Mouse (Mus musculus): ENCODE results near the gene Zhx3. TPM values are rescaled to one million over a fixed set of nuclear protein-coding genes. Genes with fewer than 3 reads are reported as not detected.
A peak's percentile ranks its signal among the peaks of the same experiment; 100 is the strongest.

Zhx3 gene
- total and polyA plus RNA-seq, 3 experiments: 7.9 to 36.8 (median 36.7) TPM

- Histone ChIP-seq H3K79me2 (replicated peaks; ENCODE audit: control insufficient read depth, insufficient read depth, low read length) (no peaks in the 10 kb centered on the region), H3K9ac (ENCODE audit: low read depth, low read length) (peak within 1 kb of the TSS; percentile 56), H3K4me1 (ENCODE audit: control insufficient read depth, insufficient read depth, low read length) (peaks cover 38% of the 10 kb centered on the region), H3K4me3 (peak within 1 kb of the TSS; percentile 20), H3K36me3 (ENCODE audit: control insufficient read depth, insufficient read depth, low read length) (peaks cover 17% of the 10 kb centered on the region), H3K27me3 (ENCODE audit: control insufficient read depth, insufficient read depth, low read length) (no peaks in the 10 kb centered on the region), H3K27ac (peak within 1 kb of the TSS; percentile 85)
- WGBS: 14% methylated on average over 13 of the region's 13 CpGs
- TF ChIP-seq POLR2A (IDR thresholded peaks at IDR 0.05; ENCODE audit: insufficient read depth, low read depth, low read length) (peak; percentile 73), CTCF (IDR thresholded peaks at IDR 0.05) (no peak), EP300 (IDR thresholded peaks at IDR 0.05; ENCODE audit: insufficient read depth, low read depth, low read length) (peak; percentile 80)
- peak; percentile 76 to 86 for DNase-seq
- intact Hi-C loops (cut with DNase I): no loop called here
Observed at GRCm38 (mm10) chr2:160880453-160881195, 7.8 kb upstream of the Zhx3 start, which contains the start of gene Lpin3. Gene Lpin3, plus strand, starts transcription at chr2:160880670.

- Histone ChIP-seq H3K79me2 (replicated peaks; ENCODE audit: control insufficient read depth, insufficient read depth, low read length) (no peaks in the 10 kb centered on the region), H3K27ac (no peak overlapping the region), H3K36me3 (ENCODE audit: control insufficient read depth, insufficient read depth, low read length) (peaks cover 8% of the 10 kb centered on the region), H3K27me3 (ENCODE audit: control insufficient read depth, insufficient read depth, low read length) (no peaks in the 10 kb centered on the region), H3K4me3 (no peak overlapping the region), H3K4me1 (ENCODE audit: control insufficient read depth, insufficient read depth, low read length) (peaks cover 24% of the 10 kb centered on the region), H3K9ac (ENCODE audit: low read depth, low read length) (no peak overlapping the region)
- intact Hi-C loops (cut with DNase I): no loop called here
- 94% methylated on average over 4 of the region's 4 CpGs for WGBS
- DNase-seq: peak in 1 of 2 experiments; percentile 1
- TF ChIP-seq POLR2A (IDR thresholded peaks at IDR 0.05; ENCODE audit: insufficient read depth, low read depth, low read length) (no peak), CTCF (IDR thresholded peaks at IDR 0.05) (peak; percentile 66)
Observed at GRCm38 (mm10) chr2:160876115-160876514, 3.3 kb upstream of the Zhx3 start.

GRCm38 (mm10) chr2:160874231-160874877 is 1.6 kb upstream of the Zhx3 start:
- Histone ChIP-seq H3K27me3 (ENCODE audit: control insufficient read depth, insufficient read depth, low read length) (no peaks in the 10 kb centered on the region), H3K9ac (ENCODE audit: low read depth, low read length) (no peak overlapping the region), H3K36me3 (ENCODE audit: control insufficient read depth, insufficient read depth, low read length) (peaks cover 17% of the 10 kb centered on the region), H3K4me3 (no peak overlapping the region), H3K79me2 (replicated peaks; ENCODE audit: control insufficient read depth, insufficient read depth, low read length) (no peaks in the 10 kb centered on the region), H3K27ac (peak overlapping the region; percentile 97), H3K4me1 (ENCODE audit: control insufficient read depth, insufficient read depth, low read length) (peaks cover 14% of the 10 kb centered on the region)
- intact Hi-C loops (cut with DNase I): no loop called here
- WGBS: 45% methylated on average over 5 of the region's 5 CpGs
- TF ChIP-seq CTCF (IDR thresholded peaks at IDR 0.05): no peak
- TF ChIP-seq EP300 (IDR thresholded peaks at IDR 0.05; ENCODE audit: insufficient read depth, low read depth, low read length): peak; percentile 81
- TF ChIP-seq POLR2A (IDR thresholded peaks at IDR 0.05; ENCODE audit: insufficient read depth, low read depth, low read length): no peak
- peak in 1 of 2 experiments; percentile 36 for DNase-seq

- Histone ChIP-seq H3K27me3 (ENCODE audit: control insufficient read depth, insufficient read depth, low read length) (no peaks in the 10 kb centered on the region), H3K79me2 (replicated peaks; ENCODE audit: control insufficient read depth, insufficient read depth, low read length) (peaks cover 2% of the 10 kb centered on the region; the same call in 1 of the 2 replicates), H3K27ac (peak overlapping the region; percentile 97), H3K36me3 (ENCODE audit: control insufficient read depth, insufficient read depth, low read length) (peaks cover 31% of the 10 kb centered on the region), H3K4me1 (ENCODE audit: control insufficient read depth, insufficient read depth, low read length) (peaks cover 14% of the 10 kb centered on the region), H3K9ac (ENCODE audit: low read depth, low read length) (peak overlapping the region; percentile 100), H3K4me3 (peak overlapping the region; percentile 83)
- under 1% methylated on average over 41 of the region's 47 CpGs for WGBS
- TF ChIP-seq EP300 (IDR thresholded peaks at IDR 0.05; ENCODE audit: insufficient read depth, low read depth, low read length): no peak
- TF ChIP-seq POLR2A (IDR thresholded peaks at IDR 0.05; ENCODE audit: insufficient read depth, low read depth, low read length): no peak
- TF ChIP-seq CTCF (IDR thresholded peaks at IDR 0.05): no peak
- intact Hi-C loops (cut with DNase I): no loop called here
- peak; percentile 84 to 86 for DNase-seq
Observed at GRCm38 (mm10) chr2:160872395-160872794, 403 bp downstream of the Zhx3 start.

GRCm38 (mm10) chr2:160871310-160871709 is 1.5 kb downstream of the Zhx3 start:
- TF ChIP-seq POLR2A (IDR thresholded peaks at IDR 0.05; ENCODE audit: insufficient read depth, low read depth, low read length) (no peak), EP300 (IDR thresholded peaks at IDR 0.05; ENCODE audit: insufficient read depth, low read depth, low read length) (no peak), CTCF (IDR thresholded peaks at IDR 0.05) (no peak)
- Histone ChIP-seq H3K79me2 (replicated peaks; ENCODE audit: control insufficient read depth, insufficient read depth, low read length) (peaks cover 2% of the 10 kb centered on the region; the same call in 1 of the 2 replicates), H3K4me3 (peak overlapping the region; percentile 83), H3K36me3 (ENCODE audit: control insufficient read depth, insufficient read depth, low read length) (peaks cover 36% of the 10 kb centered on the region), H3K9ac (ENCODE audit: low read depth, low read length) (peak overlapping the region; percentile 59), H3K4me1 (ENCODE audit: control insufficient read depth, insufficient read depth, low read length) (peaks cover 14% of the 10 kb centered on the region), H3K27ac (peak overlapping the region; percentile 36), H3K27me3 (ENCODE audit: control insufficient read depth, insufficient read depth, low read length) (no peaks in the 10 kb centered on the region)
- DNase-seq: no peak
- intact Hi-C loops (cut with DNase I): no loop called here
- 57% methylated on average over 3 of the region's 3 CpGs for WGBS

- Histone ChIP-seq H3K4me3 (no peak overlapping the region), H3K36me3 (ENCODE audit: control insufficient read depth, insufficient read depth, low read length) (peaks cover 38% of the 10 kb centered on the region), H3K79me2 (replicated peaks; ENCODE audit: control insufficient read depth, insufficient read depth, low read length) (peaks cover 5% of the 10 kb centered on the region; the same call in 1 of the 2 replicates), H3K27me3 (ENCODE audit: control insufficient read depth, insufficient read depth, low read length) (no peaks in the 10 kb centered on the region), H3K4me1 (ENCODE audit: control insufficient read depth, insufficient read depth, low read length) (peaks cover 11% of the 10 kb centered on the region), H3K9ac (ENCODE audit: low read depth, low read length) (no peak overlapping the region), H3K27ac (no peak overlapping the region)
- no peak for DNase-seq
- WGBS: 42% methylated on average over 3 of the region's 3 CpGs
- intact Hi-C loops (cut with DNase I): loop anchor here (2.0 kb wide), 1 partner anchor 17 kb away; no protein-coding TSS in a partner anchor
- TF ChIP-seq CTCF (IDR thresholded peaks at IDR 0.05): no peak
- TF ChIP-seq POLR2A (IDR thresholded peaks at IDR 0.05; ENCODE audit: insufficient read depth, low read depth, low read length): no peak
- no peak for TF ChIP-seq EP300 (IDR thresholded peaks at IDR 0.05; ENCODE audit: insufficient read depth, low read depth, low read length)
Observed at GRCm38 (mm10) chr2:160869446-160869845, 3.4 kb downstream of the Zhx3 start.
